Mouse (Mus musculus) macrophage (primary cell): Measurements from ENCODE around the gene Cmip. TPM values are rescaled to one million over a fixed set of nuclear protein-coding genes. Genes with fewer than 3 reads are reported as not detected.

ENCODE experiments used
- H3K27ac ChIP-seq: fragments of 350-480 bp; formaldehyde crosslinking; 2 replicates; pipeline ENCODE4 v1.9.0; 2021
- H3K36me3 ChIP-seq: fragments of 350-480 bp; formaldehyde crosslinking; 2 replicates; pipeline ENCODE4 v1.9.0; 2021; ENCODE audit errors: inconsistent target
- H3K4me3 ChIP-seq: fragments of 350-480 bp; formaldehyde crosslinking; 2 replicates; pipeline ENCODE4 v1.9.0; 2021; ENCODE audit errors: inconsistent target
- H3K79me2 ChIP-seq: fragments of 350-480 bp; formaldehyde crosslinking; 2 replicates; pipeline ENCODE4 v1.9.0; 2021; ENCODE audit errors: inconsistent target
- WGBS: methylation state at CpG from one replicate; pipeline ENCODE4 v1.1.7; 2026; ENCODE audit warnings: inconsistent platforms; ENCODE audit not compliant: missing documents; 5-methylcytosine and 5-hydroxymethylcytosine counted together
- polyA plus RNA-seq: library from polyadenylated mRNA; stranded (reverse); fragments of 250-400 nt; gene quantifications from 3 replicates; pipeline ENCODE4 v1.2.4, GENCODE M21; 2018; ENCODE audit warnings: inconsistent platforms

The Cmip gene
- polyA plus RNA-seq, 1 experiment from 2014 or later: 47.6 TPM

- Histone ChIP-seq H3K4me3 (no peak overlapping the region), H3K27ac (no peak overlapping the region), H3K79me2 (no peaks in the 10 kb centered on the region), H3K36me3 (no peaks in the 10 kb centered on the region)
These were observed 221.2 kb downstream of the Cmip start for GRCm38 (mm10) chr8:117478082-117478481.

- Histone ChIP-seq H3K27ac (no peak overlapping the region), H3K36me3 (no peaks in the 10 kb centered on the region), H3K4me3 (no peak overlapping the region), H3K79me2 (no peaks in the 10 kb centered on the region)
- WGBS: 82% methylated on average over 9 of the region's 9 CpGs
These were observed 223.1 kb downstream of the Cmip start for GRCm38 (mm10) chr8:117479996-117480395.

GRCm38 (mm10) chr8:117480516-117480915 lies 223.7 kb downstream of the Cmip start:
- H3K4me3 ChIP-seq: no peak overlapping the region
- 76% methylated on average over 4 of the region's 5 CpGs for WGBS
- no peaks in the 10 kb centered on the region for H3K79me2 ChIP-seq
- H3K27ac ChIP-seq: no peak overlapping the region
- H3K36me3 ChIP-seq: no peaks in the 10 kb centered on the region

- peak overlapping the region; percentile 81 for H3K27ac ChIP-seq
- WGBS: 3% methylated on average over 5 of the region's 5 CpGs
- H3K79me2 ChIP-seq: no peaks in the 10 kb centered on the region
- no peaks in the 10 kb centered on the region for H3K36me3 ChIP-seq
- no peak overlapping the region for H3K4me3 ChIP-seq
These were observed 225.0 kb downstream of the Cmip start for GRCm38 (mm10) chr8:117481830-117482229.

- Histone ChIP-seq H3K4me3 (no peak overlapping the region), H3K27ac (no peak overlapping the region), H3K36me3 (no peaks in the 10 kb centered on the region), H3K79me2 (no peaks in the 10 kb centered on the region)
- WGBS: 92% methylated on average over 8 of the region's 8 CpGs
These were observed 227.9 kb downstream of the Cmip start for GRCm38 (mm10) chr8:117484731-117485130.

- 45% methylated on average over 1 of the region's 1 CpGs for WGBS
- H3K36me3 ChIP-seq: no peaks in the 10 kb centered on the region
- no peaks in the 10 kb centered on the region for H3K79me2 ChIP-seq
- no peak overlapping the region for H3K27ac ChIP-seq
- H3K4me3 ChIP-seq: no peak overlapping the region
These were observed 228.5 kb downstream of the Cmip start for GRCm38 (mm10) chr8:117485316-117485715.

- H3K4me3 ChIP-seq: no peak overlapping the region
- no peaks in the 10 kb centered on the region for H3K36me3 ChIP-seq
- no peaks in the 10 kb centered on the region for H3K79me2 ChIP-seq
- no peak overlapping the region for H3K27ac ChIP-seq
- 94% methylated on average over 10 of the region's 10 CpGs for WGBS
These were observed 231.6 kb downstream of the Cmip start for GRCm38 (mm10) chr8:117488246-117489005.

- Histone ChIP-seq H3K79me2 (peaks cover 2% of the 10 kb centered on the region), H3K36me3 (no peaks in the 10 kb centered on the region), H3K4me3 (no peak overlapping the region), H3K27ac (no peak overlapping the region)
- WGBS: 68% methylated on average over 9 of the region's 9 CpGs
These were observed 236.7 kb downstream of the Cmip start for GRCm38 (mm10) chr8:117493543-117493942.

- Histone ChIP-seq H3K36me3 (no peaks in the 10 kb centered on the region), H3K79me2 (peaks cover 15% of the 10 kb centered on the region), H3K4me3 (no peak overlapping the region), H3K27ac (no peak overlapping the region)
- WGBS: 38% methylated on average over 2 of the region's 2 CpGs
These were observed 238.0 kb downstream of the Cmip start for GRCm38 (mm10) chr8:117494874-117495273.

- under 1% methylated on average over 60 of the region's 62 CpGs for WGBS
- H3K36me3 ChIP-seq: no peaks in the 10 kb centered on the region
- H3K79me2 ChIP-seq: peaks cover 50% of the 10 kb centered on the region
- peak within 1 kb of the TSS; percentile 85 for H3K4me3 ChIP-seq
- H3K27ac ChIP-seq: peak within 1 kb of the TSS; percentile 46
These were observed 241.5 kb downstream of the Cmip start, which contains the start of gene Plcg2 for GRCm38 (mm10) chr8:117498179-117498914. TSS of gene Plcg2 (plus strand) at chr8:117498291.

GRCm38 (mm10) chr8:117498915-117499540 lies 242.2 kb downstream of the Cmip start:
- Histone ChIP-seq H3K27ac (peak overlapping the region; percentile 46), H3K79me2 (peaks cover 56% of the 10 kb centered on the region), H3K4me3 (peak overlapping the region; percentile 85), H3K36me3 (no peaks in the 10 kb centered on the region)
- 7% methylated on average over 20 of the region's 20 CpGs for WGBS

- Histone ChIP-seq H3K4me3 (no peak overlapping the region), H3K36me3 (peaks cover 9% of the 10 kb centered on the region; the same call in 1 of the 2 replicates), H3K27ac (no peak overlapping the region), H3K79me2 (peaks cover 69% of the 10 kb centered on the region)
- 39% methylated on average over 4 of the region's 5 CpGs for WGBS
These were observed 243.5 kb downstream of the Cmip start for GRCm38 (mm10) chr8:117500232-117500823.

- H3K27ac ChIP-seq: no peak overlapping the region
These were observed 244.5 kb downstream of the Cmip start for GRCm38 (mm10) chr8:117501323-117501722.

GRCm38 (mm10) chr8:117503405-117504069 lies 246.7 kb downstream of the Cmip start:
- H3K36me3 ChIP-seq: peaks cover 19% of the 10 kb centered on the region; the same call in 1 of the 2 replicates

More at GRCm38 (mm10) chr8:117501323-117501722, 244.5 kb downstream of the Cmip start:
- WGBS: 96% methylated on average over 6 of the region's 6 CpGs
- H3K4me3 ChIP-seq: no peak overlapping the region
- peaks cover 16% of the 10 kb centered on the region; the same call in 1 of the 2 replicates for H3K36me3 ChIP-seq
- H3K79me2 ChIP-seq: peaks cover 79% of the 10 kb centered on the region

More at GRCm38 (mm10) chr8:117503405-117504069, 246.7 kb downstream of the Cmip start:
- no peak overlapping the region for H3K4me3 ChIP-seq
- WGBS: 89% methylated on average over 13 of the region's 13 CpGs
- H3K79me2 ChIP-seq: peaks cover 100% of the 10 kb centered on the region
- H3K27ac ChIP-seq: no peak overlapping the region
